Mouse (Mus musculus): ENCODE data around the gene Slc16a11. TPM values are rescaled to one million over a fixed set of nuclear protein-coding genes. Genes with fewer than 3 reads are reported as not detected.

Slc16a11 gene
- polyA plus RNA-seq, 1 experiment from 2014 or later: 0.18 TPM

- peak overlapping the region; percentile 8; the same call in 1 of the 2 replicates for H3K9ac ChIP-seq (ENCODE audit: low read length)
- no peaks in the 10 kb centered on the region for H3K9me3 ChIP-seq (ENCODE audit: control insufficient read depth, low read length)
- H3K27me3 ChIP-seq (ENCODE audit: control insufficient read depth, insufficient read depth, low read length): peaks cover 12% of the 10 kb centered on the region
- H3K4me3 ChIP-seq (ENCODE audit: control insufficient read depth in 1 of 2, insufficient read depth in 1 of 2, low read depth in 1 of 2, low read length in 2 of 2): no peak overlapping the region
- no peak overlapping the region for H3K4me2 ChIP-seq (ENCODE audit: low read length)
- peaks cover 10 to 43% of the 10 kb centered on the region in 2 experiments for H3K4me1 ChIP-seq (ENCODE audit: control insufficient read depth in 2 of 2, insufficient read depth in 2 of 2, low read length in 2 of 2)
- H3K36me3 ChIP-seq (ENCODE audit: control insufficient read depth, insufficient read depth, low read length): peaks cover 14% of the 10 kb centered on the region
- no peak overlapping the region for H3K27ac ChIP-seq (replicated peaks in 1 of 2; ENCODE audit: control insufficient read depth in 1 of 2, insufficient read depth in 1 of 2, low read depth in 2 of 2, low read length in 2 of 2)
- no peak for ATAC-seq (ENCODE audit: insufficient number of reproducible peaks, insufficient read depth, low FRiP score, low read depth)
- WGBS: 57% methylated on average over 5 of the region's 5 CpGs
These were observed 21.5 kb downstream of the Slc16a11 start for GRCm38 (mm10) chr11:70234037-70234436.

- Histone ChIP-seq H3K4me3 (ENCODE audit: control insufficient read depth in 1 of 2, insufficient read depth in 1 of 2, low read depth in 1 of 2, low read length in 2 of 2) (no peak overlapping the region), H3K36me3 (ENCODE audit: control insufficient read depth, insufficient read depth, low read length) (peaks cover 14% of the 10 kb centered on the region), H3K9me3 (ENCODE audit: control insufficient read depth, low read length) (no peaks in the 10 kb centered on the region), H3K4me2 (ENCODE audit: low read length) (no peak overlapping the region), H3K27me3 (ENCODE audit: control insufficient read depth, insufficient read depth, low read length) (peaks cover 8% of the 10 kb centered on the region), H3K9ac (ENCODE audit: low read length) (no peak overlapping the region), H3K4me1 (ENCODE audit: control insufficient read depth in 2 of 2, insufficient read depth in 2 of 2, low read length in 2 of 2) (peaks cover 8 to 38% of the 10 kb centered on the region in 2 experiments), H3K27ac (replicated peaks in 1 of 2; ENCODE audit: control insufficient read depth in 1 of 2, insufficient read depth in 1 of 2, low read depth in 2 of 2, low read length in 2 of 2) (no peak overlapping the region)
- WGBS: 84% methylated on average over 8 of the region's 8 CpGs
- no peak for ATAC-seq (ENCODE audit: insufficient number of reproducible peaks, insufficient read depth, low FRiP score, low read depth)
These were observed 21.9 kb downstream of the Slc16a11 start for GRCm38 (mm10) chr11:70234497-70234896.

GRCm38 (mm10) chr11:70235254-70235900 lies 22.8 kb downstream of the Slc16a11 start:
- peaks cover 8 to 34% of the 10 kb centered on the region in 2 experiments for H3K4me1 ChIP-seq (ENCODE audit: control insufficient read depth in 2 of 2, insufficient read depth in 2 of 2, low read length in 2 of 2)
- no peak overlapping the region for H3K27ac ChIP-seq (replicated peaks in 1 of 2; ENCODE audit: control insufficient read depth in 1 of 2, insufficient read depth in 1 of 2, low read depth in 2 of 2, low read length in 2 of 2)
- no peaks in the 10 kb centered on the region for H3K27me3 ChIP-seq (ENCODE audit: control insufficient read depth, insufficient read depth, low read length)
- no peak for ATAC-seq (ENCODE audit: insufficient number of reproducible peaks, insufficient read depth, low FRiP score, low read depth)
- no peak overlapping the region for H3K4me2 ChIP-seq (ENCODE audit: low read length)
- peaks cover 14% of the 10 kb centered on the region for H3K36me3 ChIP-seq (ENCODE audit: control insufficient read depth, insufficient read depth, low read length)
- no peaks in the 10 kb centered on the region for H3K9me3 ChIP-seq (ENCODE audit: control insufficient read depth, low read length)
- no peak overlapping the region for H3K9ac ChIP-seq (ENCODE audit: low read length)
- H3K4me3 ChIP-seq (ENCODE audit: control insufficient read depth in 1 of 2, insufficient read depth in 1 of 2, low read depth in 1 of 2, low read length in 2 of 2): no peak overlapping the region
- 92% methylated on average over 12 of the region's 12 CpGs for WGBS

GRCm38 (mm10) chr11:70236717-70237116 lies 24.2 kb downstream of the Slc16a11 start:
- no peak for ATAC-seq (ENCODE audit: insufficient number of reproducible peaks, insufficient read depth, low FRiP score, low read depth)
- H3K9me3 ChIP-seq (ENCODE audit: control insufficient read depth, low read length): no peaks in the 10 kb centered on the region
- no peaks in the 10 kb centered on the region for H3K27me3 ChIP-seq (ENCODE audit: control insufficient read depth, insufficient read depth, low read length)
- H3K4me3 ChIP-seq (ENCODE audit: control insufficient read depth in 1 of 2, insufficient read depth in 1 of 2, low read depth in 1 of 2, low read length in 2 of 2): peak overlapping the region; percentile 21 to 88
- WGBS: 7% methylated on average over 7 of the region's 7 CpGs
- peak overlapping the region; percentile 86 for H3K4me2 ChIP-seq (ENCODE audit: low read length)
- peaks cover 10 to 35% of the 10 kb centered on the region in 2 experiments for H3K4me1 ChIP-seq (ENCODE audit: control insufficient read depth in 2 of 2, insufficient read depth in 2 of 2, low read length in 2 of 2)
- H3K9ac ChIP-seq (ENCODE audit: low read length): peak overlapping the region; percentile 87
- H3K36me3 ChIP-seq (ENCODE audit: control insufficient read depth, insufficient read depth, low read length): peaks cover 14% of the 10 kb centered on the region
- H3K27ac ChIP-seq (replicated peaks in 1 of 2; ENCODE audit: control insufficient read depth in 1 of 2, insufficient read depth in 1 of 2, low read depth in 2 of 2, low read length in 2 of 2): peak overlapping the region; percentile 65 to 89; a peak in 3 of 4 replicates

GRCm38 (mm10) chr11:70237457-70238167 lies 25.1 kb downstream of the Slc16a11 start, which contains the start of gene 0610010K14Rik:
Gene 0610010K14Rik (minus strand): TSS chr11:70237914.
- H3K9ac ChIP-seq (ENCODE audit: low read length): peak within 1 kb of the TSS; percentile 87
- under 1% methylated on average over 68 of the region's 70 CpGs for WGBS
- H3K27ac ChIP-seq (replicated peaks in 1 of 2; ENCODE audit: control insufficient read depth in 1 of 2, insufficient read depth in 1 of 2, low read depth in 2 of 2, low read length in 2 of 2): peak within 1 kb of the TSS; percentile 82 to 89
- H3K9me3 ChIP-seq (ENCODE audit: control insufficient read depth, low read length): no peaks in the 10 kb centered on the region
- H3K4me1 ChIP-seq (ENCODE audit: control insufficient read depth in 2 of 2, insufficient read depth in 2 of 2, low read length in 2 of 2): peaks cover 8 to 29% of the 10 kb centered on the region in 2 experiments
- peak within 1 kb of the TSS; percentile 86 for H3K4me2 ChIP-seq (ENCODE audit: low read length)
- peaks cover 14% of the 10 kb centered on the region for H3K36me3 ChIP-seq (ENCODE audit: control insufficient read depth, insufficient read depth, low read length)
- H3K27me3 ChIP-seq (ENCODE audit: control insufficient read depth, insufficient read depth, low read length): no peaks in the 10 kb centered on the region
- peak within 1 kb of the TSS; percentile 63 to 88 for H3K4me3 ChIP-seq (ENCODE audit: control insufficient read depth in 1 of 2, insufficient read depth in 1 of 2, low read depth in 1 of 2, low read length in 2 of 2)
- ATAC-seq (ENCODE audit: insufficient number of reproducible peaks, insufficient read depth, low FRiP score, low read depth): peak; percentile 91

GRCm38 (mm10) chr11:70238591-70239440 lies 26.3 kb downstream of the Slc16a11 start:
- Histone ChIP-seq H3K4me2 (ENCODE audit: low read length) (peak overlapping the region; percentile 86), H3K4me1 (ENCODE audit: control insufficient read depth in 2 of 2, insufficient read depth in 2 of 2, low read length in 2 of 2) (peaks cover 8 to 21% of the 10 kb centered on the region in 2 experiments), H3K9ac (ENCODE audit: low read length) (peak overlapping the region; percentile 87), H3K36me3 (ENCODE audit: control insufficient read depth, insufficient read depth, low read length) (peaks cover 14% of the 10 kb centered on the region), H3K4me3 (ENCODE audit: control insufficient read depth in 1 of 2, insufficient read depth in 1 of 2, low read depth in 1 of 2, low read length in 2 of 2) (peak overlapping the region; percentile 63 to 88), H3K9me3 (ENCODE audit: control insufficient read depth, low read length) (no peaks in the 10 kb centered on the region), H3K27me3 (ENCODE audit: control insufficient read depth, insufficient read depth, low read length) (no peaks in the 10 kb centered on the region), H3K27ac (replicated peaks in 1 of 2; ENCODE audit: control insufficient read depth in 1 of 2, insufficient read depth in 1 of 2, low read depth in 2 of 2, low read length in 2 of 2) (peak overlapping the region; percentile 82 to 89)
- no peak for ATAC-seq (ENCODE audit: insufficient number of reproducible peaks, insufficient read depth, low FRiP score, low read depth)
- 12% methylated on average over 23 of the region's 23 CpGs for WGBS
